ENCODE assay signal across 15 mouse cellular contexts in genomic region chr1:193397109-193397508, GRCm38 (mm10). TPM values are rescaled to one million over a fixed set of nuclear protein-coding genes. Genes with fewer than 3 reads are reported as not detected.
"Had no signal": no experiment of that assay in that cellular context is flagged by ENCODE, and none has a peak within 500 bp of the region (broad histone marks: within the 10 kb centered on the region; RNA-seq: fewer than 3 reads in every experiment).

No protein-coding gene starts in this region.

- H3K4me1 ChIP-seq: neural tube, embryonic 15.5 days had no signal

- DNase-seq: kidney, postnatal 14 days; layer of hippocampus, postnatal 36 days; lung, adult 18-20 months; midbrain, embryonic 14.5 days; right cerebral cortex, adult 18-20 months; right cerebral cortex, postnatal 25 days; thymus, postnatal 25 days had no signal

- H3K27me3 ChIP-seq: kidney, embryonic 15.5 days; limb, embryonic 13.5 days; neural tube, embryonic 15.5 days had no signal

- H3K27ac ChIP-seq: kidney, embryonic 15.5 days; limb, embryonic 13.5 days; liver, embryonic 14.5 days; neural tube, embryonic 15.5 days; stomach, postnatal 0 days had no signal

- H3K4me3 ChIP-seq: kidney, embryonic 15.5 days; limb, embryonic 13.5 days; myocyte; neural tube, embryonic 15.5 days had no signal

- H3K36me3 ChIP-seq: kidney, embryonic 15.5 days; limb, embryonic 13.5 days; neural tube, embryonic 15.5 days had no signal

- H3K9me3 ChIP-seq: kidney, embryonic 15.5 days; limb, embryonic 13.5 days; neural tube, embryonic 15.5 days had no signal

- H3K4me2 ChIP-seq: kidney, embryonic 15.5 days; limb, embryonic 13.5 days; neural tube, embryonic 15.5 days had no signal

- H3K9ac ChIP-seq: kidney, embryonic 15.5 days; limb, embryonic 13.5 days; liver, embryonic 14.5 days; neural tube, embryonic 15.5 days had no signal

RNA-seq across cellular contexts. Expression of gene Camk1g, which starts 27.0 kb away (rescaled TPM):
- total RNA-seq: liver, adult 2 months; megakaryocyte-erythroid progenitor cell, adult 5-6 weeks had no signal
- polyA plus RNA-seq: liver, adult 2 months had no signal
